Mouse (Mus musculus): Measurements from ENCODE around the gene Olfr1377. TPM values are rescaled to one million over a fixed set of nuclear protein-coding genes. Genes with fewer than 3 reads are reported as not detected.

Gene Olfr1377
- not detected in 2 replicates for polyA plus RNA-seq (2016; fragmentation: Nextera tagmentation; extraction: Ambion mirVana)

- WGBS: 84% methylated on average over 5 of the region's 5 CpGs
- no peaks in the 10 kb centered on the region for H3K36me3 ChIP-seq
- no peak within 1 kb of the TSS for H3K27ac ChIP-seq
- H3K27me3 ChIP-seq (ENCODE audit: low read depth, poor library complexity, severe bottlenecking): no peaks in the 10 kb centered on the region
- H3K4me3 ChIP-seq: no peak within 1 kb of the TSS
- no peaks in the 10 kb centered on the region for H3K4me1 ChIP-seq
- peak; percentile 6 for DNase-seq (ENCODE audit: low spot score)
- H3K9me3 ChIP-seq (replicated peaks): no peaks in the 10 kb centered on the region
Observed at GRCm38 (mm10) chr11:50981667-50982066, at the start of gene Olfr1377. TSS of gene Olfr1377 (plus strand) at chr11:50981967.

- H3K27ac ChIP-seq: 0 out of 2 replicates have a peak overlapping the region, but pooled peaks have one; percentile 83
- H3K4me3 ChIP-seq: peak overlapping the region; percentile 80
- H3K4me1 ChIP-seq: peaks cover 12% of the 10 kb centered on the region
- WGBS: 95% methylated on average over 1 of the region's 1 CpGs
- H3K9me3 ChIP-seq (replicated peaks): no peaks in the 10 kb centered on the region
- no peak for DNase-seq (ENCODE audit: low spot score)
- peaks cover 20% of the 10 kb centered on the region for H3K27me3 ChIP-seq (ENCODE audit: low read depth, poor library complexity, severe bottlenecking)
- H3K36me3 ChIP-seq: no peaks in the 10 kb centered on the region
Observed at GRCm38 (mm10) chr11:50932040-50932439, 49.7 kb upstream of the Olfr1377 start.

GRCm38 (mm10) chr11:50938435-50938834 lies 43.3 kb upstream of the Olfr1377 start:
- Histone ChIP-seq H3K4me3 (no peak overlapping the region), H3K27me3 (ENCODE audit: low read depth, poor library complexity, severe bottlenecking) (no peaks in the 10 kb centered on the region), H3K4me1 (no peaks in the 10 kb centered on the region), H3K36me3 (no peaks in the 10 kb centered on the region), H3K9me3 (replicated peaks) (no peaks in the 10 kb centered on the region), H3K27ac (no peak overlapping the region)
- 83% methylated on average over 8 of the region's 8 CpGs for WGBS
- DNase-seq (ENCODE audit: low spot score): no peak

DNA sequence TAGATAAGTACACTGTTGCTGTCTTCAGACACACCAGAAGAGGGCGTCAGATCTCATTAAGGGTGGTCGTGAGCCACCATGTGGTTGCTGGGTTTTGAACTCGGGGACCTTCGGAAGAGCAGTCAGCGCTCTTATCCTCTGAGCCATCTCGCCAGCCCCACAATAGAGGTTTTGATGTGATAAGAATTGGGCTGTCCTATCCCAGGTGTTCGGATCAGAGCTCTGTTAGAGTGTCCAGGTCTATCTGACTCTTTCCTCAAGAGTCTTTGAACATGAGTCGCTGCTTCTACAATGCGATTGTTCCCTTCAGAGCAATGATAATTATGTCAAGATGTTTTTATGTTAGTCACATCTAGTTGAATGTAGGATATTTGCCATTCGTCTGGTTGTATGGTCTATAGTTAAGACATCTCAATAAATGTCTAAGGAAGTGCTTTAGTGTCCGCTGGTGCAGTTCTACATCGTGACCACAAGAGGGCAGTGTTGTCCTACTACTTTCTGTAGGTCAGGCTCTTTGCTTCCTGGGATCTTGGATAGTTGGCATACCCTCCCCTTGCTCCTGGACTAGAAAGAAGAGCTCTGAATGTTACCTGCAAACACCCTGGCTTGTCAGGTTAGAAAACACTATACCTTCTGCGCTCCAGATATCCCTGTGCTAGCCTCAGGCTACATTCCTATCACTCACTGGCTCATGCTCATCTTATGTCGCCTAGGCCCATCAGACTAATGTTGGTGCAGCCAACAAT lies 42.0 kb upstream of the Olfr1377 start:
- 36% methylated on average over 14 of the region's 14 CpGs for WGBS
- Histone ChIP-seq H3K4me3 (no peak overlapping the region), H3K4me1 (no peaks in the 10 kb centered on the region), H3K36me3 (no peaks in the 10 kb centered on the region), H3K9me3 (replicated peaks) (no peaks in the 10 kb centered on the region), H3K27ac (no peak overlapping the region), H3K27me3 (ENCODE audit: low read depth, poor library complexity, severe bottlenecking) (no peaks in the 10 kb centered on the region)
- DNase-seq (ENCODE audit: low spot score): peak; percentile 63

GRCm38 (mm10) chr11:50942386-50942785 lies 39.4 kb upstream of the Olfr1377 start:
- H3K9me3 ChIP-seq (replicated peaks): no peaks in the 10 kb centered on the region
- H3K36me3 ChIP-seq: no peaks in the 10 kb centered on the region
- H3K27me3 ChIP-seq (ENCODE audit: low read depth, poor library complexity, severe bottlenecking): no peaks in the 10 kb centered on the region
- no peak overlapping the region for H3K4me3 ChIP-seq
- H3K4me1 ChIP-seq: no peaks in the 10 kb centered on the region
- no peak overlapping the region for H3K27ac ChIP-seq
- 73% methylated on average over 12 of the region's 12 CpGs for WGBS
- DNase-seq (ENCODE audit: low spot score): no peak

GRCm38 (mm10) chr11:50943506-50943905 lies 38.3 kb upstream of the Olfr1377 start, which contains the start of gene 4933414I15Rik:
TSS of gene 4933414I15Rik (minus strand) at chr11:50943765.
- Histone ChIP-seq H3K27me3 (ENCODE audit: low read depth, poor library complexity, severe bottlenecking) (no peaks in the 10 kb centered on the region), H3K27ac (no peak within 1 kb of the TSS), H3K4me3 (no peak within 1 kb of the TSS), H3K9me3 (replicated peaks) (no peaks in the 10 kb centered on the region), H3K36me3 (no peaks in the 10 kb centered on the region), H3K4me1 (no peaks in the 10 kb centered on the region)
- DNase-seq (ENCODE audit: low spot score): no peak
- WGBS: 74% methylated on average over 14 of the region's 14 CpGs

DNA sequence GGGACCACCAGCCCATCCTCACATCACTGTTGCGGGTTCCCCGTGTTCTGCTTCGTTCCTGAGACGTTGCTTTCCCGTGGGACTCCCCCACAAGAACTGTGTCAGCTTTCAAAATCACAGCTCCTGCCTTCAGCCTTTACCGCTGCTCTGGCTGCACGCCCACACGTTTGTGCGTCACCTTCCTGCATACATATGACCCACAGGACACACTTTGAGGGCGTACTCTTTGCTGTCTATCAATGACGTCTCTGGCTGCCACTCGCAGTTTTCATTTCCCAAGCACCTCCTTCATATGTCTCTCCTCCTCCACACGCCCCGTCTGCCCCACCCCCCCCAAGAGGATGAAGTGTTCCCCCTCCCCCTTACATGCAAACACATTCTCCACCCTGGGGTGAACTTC lies 29.5 kb upstream of the Olfr1377 start:
- no peak for DNase-seq (ENCODE audit: low spot score)
- 78% methylated on average over 14 of the region's 14 CpGs for WGBS

GRCm38 (mm10) chr11:50953665-50954064 lies 28.1 kb upstream of the Olfr1377 start, which contains the start of gene Prop1:
TSS of gene Prop1 (minus strand) at chr11:50953765.
- no peaks in the 10 kb centered on the region for H3K9me3 ChIP-seq (replicated peaks)
- WGBS: 69% methylated on average over 6 of the region's 6 CpGs
- no peaks in the 10 kb centered on the region for H3K27me3 ChIP-seq (ENCODE audit: low read depth, poor library complexity, severe bottlenecking)
- no peak for DNase-seq (ENCODE audit: low spot score)
- H3K4me1 ChIP-seq: peaks cover 13% of the 10 kb centered on the region
- no peaks in the 10 kb centered on the region for H3K36me3 ChIP-seq
- no peak within 1 kb of the TSS for H3K4me3 ChIP-seq
- no peak within 1 kb of the TSS for H3K27ac ChIP-seq

More for the DNA sequence above, 29.5 kb upstream of the Olfr1377 start:
- Histone ChIP-seq H3K4me1 (peaks cover 13% of the 10 kb centered on the region), H3K9me3 (replicated peaks) (no peaks in the 10 kb centered on the region), H3K36me3 (no peaks in the 10 kb centered on the region), H3K27ac (no peak overlapping the region), H3K4me3 (no peak overlapping the region), H3K27me3 (ENCODE audit: low read depth, poor library complexity, severe bottlenecking) (no peaks in the 10 kb centered on the region)

DNA sequence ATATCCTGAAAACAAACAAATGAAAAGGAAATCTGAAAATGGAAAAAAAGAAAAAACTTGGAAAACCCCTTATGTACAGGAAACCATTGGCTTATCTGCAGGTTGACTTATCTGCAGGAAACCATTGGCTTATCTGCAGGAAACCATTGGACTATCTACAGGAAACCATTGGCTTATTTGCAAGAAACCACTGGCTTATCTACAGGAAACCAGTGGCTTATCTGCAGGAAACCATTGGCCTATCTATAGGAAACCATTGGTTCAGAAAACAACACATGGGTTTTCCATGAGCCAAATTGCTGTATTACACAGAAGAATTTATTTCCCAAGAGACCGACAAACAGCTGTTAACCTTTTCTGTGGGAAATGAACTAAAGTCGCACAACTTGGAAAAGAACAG lies 16.9 kb upstream of the Olfr1377 start:
- WGBS: 85% methylated on average over 2 of the region's 2 CpGs

GRCm38 (mm10) chr11:50966230-50966629 lies 15.5 kb upstream of the Olfr1377 start, which contains the start of gene Olfr1378:
TSS of gene Olfr1378 (plus strand) at chr11:50966530.
- Histone ChIP-seq H3K36me3 (no peaks in the 10 kb centered on the region), H3K4me1 (no peaks in the 10 kb centered on the region), H3K4me3 (no peak within 1 kb of the TSS), H3K27ac (no peak within 1 kb of the TSS), H3K27me3 (ENCODE audit: low read depth, poor library complexity, severe bottlenecking) (no peaks in the 10 kb centered on the region), H3K9me3 (replicated peaks) (no peaks in the 10 kb centered on the region)
- WGBS: 92% methylated on average over 11 of the region's 11 CpGs
- DNase-seq (ENCODE audit: low spot score): no peak

More for the DNA sequence above, 16.9 kb upstream of the Olfr1377 start:
- no peaks in the 10 kb centered on the region for H3K9me3 ChIP-seq (replicated peaks)
- H3K27ac ChIP-seq: no peak overlapping the region
- H3K4me3 ChIP-seq: no peak overlapping the region
- H3K36me3 ChIP-seq: no peaks in the 10 kb centered on the region
- DNase-seq (ENCODE audit: low spot score): no peak
- H3K27me3 ChIP-seq (ENCODE audit: low read depth, poor library complexity, severe bottlenecking): no peaks in the 10 kb centered on the region
- no peaks in the 10 kb centered on the region for H3K4me1 ChIP-seq

DNA sequence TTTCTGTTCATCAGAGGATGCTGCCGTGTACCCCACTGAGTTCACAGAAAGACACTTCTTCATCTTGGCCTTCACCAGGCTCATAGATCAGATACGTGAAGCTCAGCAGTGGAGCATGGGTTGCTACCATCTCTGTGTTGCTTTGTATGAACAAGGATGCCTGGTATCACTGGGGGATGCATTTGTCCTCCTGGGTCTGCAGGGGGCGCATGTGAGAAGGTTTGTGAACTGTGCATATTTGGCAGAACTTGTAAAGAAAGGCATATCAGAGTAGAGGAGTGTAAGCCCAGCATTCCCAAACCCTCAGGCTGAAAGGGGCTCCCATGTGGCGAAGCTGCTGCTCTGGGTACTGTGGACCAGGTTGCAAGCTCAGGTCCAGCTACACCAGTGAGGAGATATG lies 4.6 kb upstream of the Olfr1377 start:
- Histone ChIP-seq H3K36me3 (no peaks in the 10 kb centered on the region), H3K27ac (no peak overlapping the region), H3K4me1 (no peaks in the 10 kb centered on the region), H3K9me3 (replicated peaks) (no peaks in the 10 kb centered on the region), H3K27me3 (ENCODE audit: low read depth, poor library complexity, severe bottlenecking) (no peaks in the 10 kb centered on the region), H3K4me3 (no peak overlapping the region)
- 68% methylated on average over 4 of the region's 4 CpGs for WGBS
- DNase-seq (ENCODE audit: low spot score): no peak

- no peaks in the 10 kb centered on the region for H3K36me3 ChIP-seq
- H3K4me3 ChIP-seq: no peak within 1 kb of the TSS
- H3K9me3 ChIP-seq (replicated peaks): no peaks in the 10 kb centered on the region
- WGBS: 88% methylated on average over 5 of the region's 5 CpGs
- H3K4me1 ChIP-seq: no peaks in the 10 kb centered on the region
- H3K27me3 ChIP-seq (ENCODE audit: low read depth, poor library complexity, severe bottlenecking): no peaks in the 10 kb centered on the region
- no peak for DNase-seq (ENCODE audit: low spot score)
- no peak within 1 kb of the TSS for H3K27ac ChIP-seq
Observed at GRCm38 (mm10) chr11:51003296-51003695, 21.5 kb downstream of the Olfr1377 start, which contains the start of gene Olfr51. TSS of gene Olfr51 (plus strand) at chr11:51003596.

DNA sequence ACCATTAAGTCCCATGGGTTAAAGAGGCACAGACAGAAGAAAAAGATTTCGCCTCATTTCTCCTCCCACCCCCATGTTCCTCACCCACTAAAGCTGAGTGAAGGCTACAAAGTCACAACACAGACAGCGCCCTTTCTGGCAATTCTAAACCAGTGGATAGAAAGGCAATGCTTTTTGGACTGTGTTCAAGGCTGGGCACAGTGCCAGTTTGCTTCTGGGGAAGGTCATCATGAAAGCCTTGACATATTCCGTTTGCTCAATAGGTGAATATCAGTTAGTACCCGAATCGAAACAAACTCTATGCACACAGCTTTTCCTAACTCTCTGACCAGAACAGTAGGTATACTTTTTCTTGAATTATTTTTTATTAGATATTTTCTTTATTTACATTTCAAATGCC lies 30.1 kb downstream of the Olfr1377 start:
- H3K4me1 ChIP-seq: no peaks in the 10 kb centered on the region
- no peaks in the 10 kb centered on the region for H3K9me3 ChIP-seq (replicated peaks)
- H3K4me3 ChIP-seq: no peak overlapping the region
- 88% methylated on average over 5 of the region's 5 CpGs for WGBS
- no peaks in the 10 kb centered on the region for H3K27me3 ChIP-seq (ENCODE audit: low read depth, poor library complexity, severe bottlenecking)
- no peaks in the 10 kb centered on the region for H3K36me3 ChIP-seq
- H3K27ac ChIP-seq: no peak overlapping the region
- no peak for DNase-seq (ENCODE audit: low spot score)
